Comparison of ENCODE assay signal across 12 mouse cellular contexts in genomic region chr5:13477653-13478052, GRCm38 (mm10).
DNase-seq lines count a peak whose midpoint lies in the region; ATAC-seq and TF ChIP-seq lines count a peak whose summit lies in the region.
"Had no signal": no experiment of that assay in that cellular context is flagged by ENCODE, and none has a peak within 500 bp of the region (broad histone marks: within the 10 kb centered on the region; RNA-seq: fewer than 3 reads in every experiment).

No protein-coding gene starts in this region.

- peaks cover 2% of the 10 kb centered on the region for H3K79me3 ChIP-seq in C2C12 (ENCODE audit: low read depth)

- H3K27me3 ChIP-seq in embryonic facial prominence, embryonic 14.5 days (replicated peaks; ENCODE audit: control insufficient read depth, insufficient read depth, low read length), result no peaks in the 10 kb centered on the region
- H3K27me3 ChIP-seq in embryonic facial prominence, embryonic 10.5 days (replicated peaks; ENCODE audit: low read depth, poor library complexity, severe bottlenecking), result no peaks in the 10 kb centered on the region
- no peaks in the 10 kb centered on the region for H3K27me3 ChIP-seq in C2C12 (ENCODE audit: control insufficient read depth, insufficient read depth, insufficient read length)
- no peaks in the 10 kb centered on the region for H3K27me3 ChIP-seq in intestine, postnatal 0 days (replicated peaks; ENCODE audit: control insufficient read depth, insufficient read depth, low read length)

- TF ChIP-seq CTCF in C2C12 (IDR thresholded peaks at IDR 0.05; ENCODE audit: control insufficient read depth, insufficient read depth, insufficient read length), result no peak
- no peak for TF ChIP-seq CTCF in intestine, postnatal 0 days (IDR thresholded peaks at IDR 0.05; ENCODE audit: low read depth)

- no peak for ATAC-seq in embryonic facial prominence, embryonic 14.5 days (ENCODE audit: low read depth)
- peak; percentile 31; the same call in 1 of the 2 replicates for ATAC-seq in intestine, postnatal 0 days

- no peaks in the 10 kb centered on the region for H3K9me3 ChIP-seq in embryonic facial prominence, embryonic 14.5 days (ENCODE audit: control insufficient read depth, low read length)
- no peaks in the 10 kb centered on the region for H3K9me3 ChIP-seq in embryonic facial prominence, embryonic 10.5 days
- no peaks in the 10 kb centered on the region for H3K9me3 ChIP-seq in intestine, postnatal 0 days (ENCODE audit: control insufficient read depth)

- no peaks in the 10 kb centered on the region for H3K4me1 ChIP-seq in embryonic facial prominence, embryonic 14.5 days (ENCODE audit: control insufficient read depth, insufficient read depth, low read length)
- H3K4me1 ChIP-seq in embryonic facial prominence, embryonic 10.5 days, result no peaks in the 10 kb centered on the region
- H3K4me1 ChIP-seq in intestine, postnatal 0 days (replicated peaks; ENCODE audit: control insufficient read depth, insufficient read depth, low read length), result no peaks in the 10 kb centered on the region

- intact Hi-C loops in left cerebral cortex, postnatal 4 days (cut with DNase I), result no loop called here

- H3K79me2 ChIP-seq in C2C12 (ENCODE audit: control insufficient read depth, insufficient read depth), result no peaks in the 10 kb centered on the region

- no peak overlapping the region for H3K27ac ChIP-seq in embryonic facial prominence, embryonic 14.5 days (replicated peaks; ENCODE audit: low read depth, low read length)
- H3K27ac ChIP-seq in embryonic facial prominence, embryonic 10.5 days (replicated peaks), result no peak overlapping the region
- no peak overlapping the region for H3K27ac ChIP-seq in intestine, postnatal 0 days (ENCODE audit: low read depth, low read length)

- H3K36me3 ChIP-seq in embryonic facial prominence, embryonic 14.5 days (ENCODE audit: control insufficient read depth, insufficient read depth, low read length), result 0 out of 2 replicates have a peak, but pooled peaks cover 3% of the 10 kb centered on the region
- H3K36me3 ChIP-seq in embryonic facial prominence, embryonic 10.5 days (replicated peaks), result peaks cover 11% of the 10 kb centered on the region; the same call in 1 of the 2 replicates
- H3K36me3 ChIP-seq in C2C12 (ENCODE audit: control insufficient read depth, insufficient read depth), result peaks cover 11% of the 10 kb centered on the region
- no peaks in the 10 kb centered on the region for H3K36me3 ChIP-seq in intestine, postnatal 0 days (ENCODE audit: control insufficient read depth, insufficient read depth)

- 42% methylated on average over 1 of the region's 1 CpGs for WGBS in embryonic facial prominence, embryonic 14.5 days
- WGBS in embryonic facial prominence, embryonic 10.5 days, result 72% methylated on average over 1 of the region's 1 CpGs
- WGBS in intestine, postnatal 0 days, result 38% methylated on average over 1 of the region's 1 CpGs

- no peak overlapping the region for H3K9ac ChIP-seq in embryonic facial prominence, embryonic 14.5 days (ENCODE audit: low read depth, low read length)
- no peak overlapping the region for H3K9ac ChIP-seq in intestine, postnatal 0 days (ENCODE audit: low read depth, low read length)

- H3K4me3 ChIP-seq in embryonic facial prominence, embryonic 14.5 days (ENCODE audit: low read depth, low read length), result no peak overlapping the region
- H3K4me3 ChIP-seq in embryonic facial prominence, embryonic 10.5 days, result no peak overlapping the region
- H3K4me3 ChIP-seq in C2C12 (ENCODE audit: insufficient read depth, poor library complexity, severe bottlenecking), result no peak overlapping the region
- no peak overlapping the region for H3K4me3 ChIP-seq in intestine, postnatal 0 days (ENCODE audit: low read depth, low read length)

- DNase-seq in embryonic facial prominence, embryonic 14.5 days (ENCODE audit: low spot score), result peak; percentile 70
- DNase-seq in embryonic facial prominence, embryonic 10.5 days (ENCODE audit: low spot score), result no peak
- DNase-seq in left cerebral cortex, postnatal 4 days, result peak; percentile 5
- no peak for DNase-seq in left cerebral cortex, adult 11 months (ENCODE audit: low spot score)
- DNase-seq in thymus, postnatal 14 days, result no peak
- DNase-seq in gastrocnemius, postnatal 10 days, result no peak
- DNase-seq: cerebellum, adult 18-20 months; kidney, adult 11 months; lung, adult 2 months; thymus, postnatal 4 days had no signal

- no peak overlapping the region for H3K4me2 ChIP-seq in embryonic facial prominence, embryonic 14.5 days (ENCODE audit: low read depth, low read length)
- no peak overlapping the region for H3K4me2 ChIP-seq in intestine, postnatal 0 days (replicated peaks; ENCODE audit: low read depth)

- H3ac ChIP-seq in C2C12 (ENCODE audit: control insufficient read depth, insufficient read length, low read depth), result no peak overlapping the region

TF ChIP-seq in C2C12, 6 proteins besides CTCF, POLR2A, EP300 and RAD21:
- TF ChIP-seq FOSL1 (IDR thresholded peaks at IDR 0.05; ENCODE audit: insufficient read depth, low read length, poor library complexity, severe bottlenecking) (peak; percentile 84), MYOD1 (IDR thresholded peaks at IDR 0.05; ENCODE audit: control insufficient read depth, insufficient read length, low read depth) (peak; percentile 35), CEBPB (IDR thresholded peaks at IDR 0.05; ENCODE audit: low read depth) (no peak), USF1 (IDR thresholded peaks at IDR 0.05; ENCODE audit: low read depth) (peak; percentile 89)

Comparison
In these comparisons a context has a peak if more than half of its experiments do, and no peak if none do; other contexts are left out.
1. DNase-seq: peak in embryonic facial prominence, embryonic 14.5 days (single experiment) and left cerebral cortex, postnatal 4 days (single experiment); none in embryonic facial prominence, embryonic 10.5 days (single experiment), left cerebral cortex, adult 11 months (single experiment), thymus, postnatal 14 days (single experiment) and gastrocnemius, postnatal 10 days (single experiment).